Mouse (Mus musculus) myocyte (in vitro differentiated cells): Measurements from ENCODE around the gene Arfip1.

ENCODE experiments used
- CEBPB ChIP-seq: IDR thresholded peaks from 2 replicates; pipeline ENCODE4 v1.6.1; 2011; ENCODE audit warnings: mild to moderate bottlenecking, moderate library complexity; ENCODE audit not compliant: poor library complexity, insufficient read depth, severe bottlenecking
- E2F4 ChIP-seq: IDR thresholded peaks from one replicate; pipeline ENCODE4 v1.6.1; 2011; ENCODE audit warnings: mild to moderate bottlenecking, control low read depth, moderate library complexity; ENCODE audit not compliant: insufficient read depth
- MAX ChIP-seq: IDR thresholded peaks from one replicate; pipeline ENCODE4 v1.6.1; 2011; ENCODE audit warnings: low read depth, mild to moderate bottlenecking, control low read depth
- MYOD1 ChIP-seq, 3 experiments: IDR thresholded peaks; one replicate each; pipeline ENCODE4 v1.6.1; 2011; ENCODE audit warnings: control low read depth in 2 of 3, low read depth in 2 of 3, mild to moderate bottlenecking in 2 of 3, moderate library complexity in 1 of 3; ENCODE audit not compliant: insufficient read length in 2 of 3, control insufficient read depth in 1 of 3
- MYOG ChIP-seq, 3 experiments: IDR thresholded peaks; one replicate each; pipeline ENCODE4 v1.6.1; 2011; ENCODE audit warnings: control low read depth in 2 of 3, low read depth in 2 of 3, mild to moderate bottlenecking in 2 of 3; ENCODE audit not compliant: insufficient read length in 2 of 3, control insufficient read depth in 1 of 3, insufficient read depth in 1 of 3
- POLR2A ChIP-seq: IDR thresholded peaks from one replicate; pipeline ENCODE4 v1.6.1; 2011; ENCODE audit warnings: low read depth, mild to moderate bottlenecking, control low read depth, moderate library complexity; ENCODE audit not compliant: insufficient read length
- POLR2AphosphoS2 ChIP-seq: IDR thresholded peaks from one replicate; pipeline ENCODE4 v1.6.1; 2011; ENCODE audit warnings: low read depth, control low read depth; ENCODE audit not compliant: insufficient read length
- REST ChIP-seq: IDR thresholded peaks from one replicate; pipeline ENCODE4 v1.6.1; 2011; ENCODE audit warnings: mild to moderate bottlenecking, control low read depth, moderate library complexity; ENCODE audit not compliant: insufficient read depth, insufficient read length
- SRF ChIP-seq: IDR thresholded peaks from one replicate; pipeline ENCODE4 v1.6.1; 2011; ENCODE audit warnings: low read depth; ENCODE audit not compliant: control insufficient read depth, insufficient read length
- TCF12 ChIP-seq: IDR thresholded peaks from one replicate; pipeline ENCODE4 v1.6.1; 2011; ENCODE audit warnings: mild to moderate bottlenecking, control low read depth; ENCODE audit not compliant: poor library complexity, insufficient read depth, severe bottlenecking
- TCF3 ChIP-seq: IDR thresholded peaks from one replicate; pipeline ENCODE4 v1.6.1; 2011; ENCODE audit warnings: low read depth, control low read depth; ENCODE audit not compliant: insufficient read length
- USF1 ChIP-seq: IDR thresholded peaks from one replicate; pipeline ENCODE4 v1.6.1; 2011; ENCODE audit warnings: low read depth, mild to moderate bottlenecking, control low read depth, moderate library complexity

- TF ChIP-seq CEBPB: no peak
- TF ChIP-seq POLR2A: no peak
- no peak for TF ChIP-seq TCF12
- TF ChIP-seq MAX: no peak
- TF ChIP-seq USF1: no peak
- no peak for TF ChIP-seq POLR2AphosphoS2
- no peak for TF ChIP-seq REST
- TF ChIP-seq MYOD1 (IDR thresholded peaks at IDR 0.05; ENCODE audit: control insufficient read depth in 1 of 3, insufficient read length in 2 of 3, low read depth in 2 of 3): no peak
- TF ChIP-seq TCF3: no peak
- no peak for TF ChIP-seq E2F4
- no peak for TF ChIP-seq SRF
- TF ChIP-seq MYOG (IDR thresholded peaks at IDR 0.05; ENCODE audit: control insufficient read depth in 1 of 3, insufficient read depth in 1 of 3, insufficient read length in 2 of 3, low read depth in 2 of 3): no peak
These were observed 20.8 kb upstream of the Arfip1 start for GRCm38 (mm10) chr3:84603212-84603611.
